Mouse (Mus musculus): ENCODE measurements around the gene Inpp4b.
"Not testable (repeated sequence)": the region's sequence is repeated elsewhere in the genome, so short reads cannot be mapped to it uniquely, and the experiment has no call there.

Gene Inpp4b

GRCm38 (mm10) chr8:81779440-81779839 is 437.1 kb downstream of the Inpp4b start:
- DNase-seq (ENCODE audit: low spot score): no peak

GRCm38 (mm10) chr8:81780166-81780565 is 437.8 kb downstream of the Inpp4b start:
- no peak for DNase-seq (ENCODE audit: low spot score)

DNA sequence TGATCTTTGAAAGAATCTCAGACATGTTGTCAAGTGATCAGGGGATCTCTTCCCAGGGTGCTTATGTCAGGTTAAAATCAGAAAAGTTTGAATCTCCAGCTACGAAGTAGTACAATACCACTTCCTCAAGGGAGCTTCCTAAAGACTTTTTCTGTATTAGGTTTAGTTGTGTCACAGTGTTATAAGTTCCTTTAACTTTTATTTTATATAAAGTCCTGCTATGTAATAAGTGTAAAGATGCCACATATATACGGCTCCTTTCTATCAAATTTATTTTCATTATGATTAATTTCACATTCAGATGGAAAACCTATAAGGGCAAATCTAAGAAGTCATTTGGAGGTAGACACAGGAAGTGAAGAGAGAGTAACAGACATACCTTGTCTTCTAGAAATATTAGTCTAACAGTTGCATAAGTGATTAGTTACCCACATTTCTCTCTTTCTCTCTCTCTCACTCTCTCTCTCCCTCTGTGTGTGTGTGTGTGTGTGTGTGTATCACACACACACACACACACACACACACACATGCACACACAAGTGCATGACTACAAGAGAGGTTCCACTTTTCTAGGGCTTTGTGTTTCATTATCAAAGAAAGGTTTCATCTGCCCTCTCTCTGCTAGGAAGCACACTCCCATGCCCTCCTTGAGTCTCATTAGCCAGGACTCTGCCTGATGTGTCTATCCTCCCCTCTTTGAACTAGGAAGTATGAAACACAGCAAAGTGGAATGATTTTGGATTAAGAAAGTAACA is 438.7 kb downstream of the Inpp4b start:
- DNase-seq (ENCODE audit: low spot score): no peak

DNA sequence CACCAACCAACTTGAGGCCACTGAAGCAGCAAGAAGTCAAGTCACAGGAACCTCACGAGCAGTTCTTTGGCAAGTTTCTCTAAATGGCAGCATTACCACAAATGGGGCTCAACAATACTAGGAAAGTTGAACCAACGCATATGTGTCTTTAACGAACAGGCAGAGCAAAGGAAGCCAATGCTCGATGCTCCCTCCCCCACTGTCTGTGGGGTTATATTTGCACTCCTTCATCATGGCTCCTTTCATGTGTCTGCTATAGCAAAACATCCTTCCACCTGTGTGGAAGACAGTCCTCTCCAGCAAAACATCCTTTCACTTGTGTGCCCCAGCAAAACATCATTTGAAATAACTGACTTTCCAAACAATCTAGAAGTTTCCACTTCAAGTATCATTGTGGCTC is 440.4 kb downstream of the Inpp4b start:
- DNase-seq (ENCODE audit: low spot score): no peak

- no peak for DNase-seq (ENCODE audit: low spot score)
Measured at GRCm38 (mm10) chr8:81784775-81785174, 442.4 kb downstream of the Inpp4b start.

DNA sequence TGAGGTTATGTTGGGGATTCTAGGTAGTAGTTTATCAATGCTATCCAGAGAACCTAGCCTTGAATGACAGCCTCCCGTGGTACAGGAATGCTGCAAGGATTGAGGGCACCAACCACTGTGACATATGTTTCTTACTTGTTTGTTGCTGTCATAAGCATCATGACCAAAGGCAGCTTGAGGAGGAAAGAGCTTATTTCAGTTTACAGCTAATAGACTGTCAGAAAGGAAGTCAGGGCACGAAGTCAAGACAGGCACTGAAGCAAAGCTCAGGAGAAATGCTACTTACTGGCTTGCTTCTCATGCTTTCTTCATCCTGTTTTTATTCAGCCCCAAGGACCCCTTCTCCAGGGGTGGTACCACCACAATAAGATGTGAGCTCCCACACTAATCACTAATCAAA is 446.1 kb downstream of the Inpp4b start:
- no peak for DNase-seq (ENCODE audit: low spot score)

DNA sequence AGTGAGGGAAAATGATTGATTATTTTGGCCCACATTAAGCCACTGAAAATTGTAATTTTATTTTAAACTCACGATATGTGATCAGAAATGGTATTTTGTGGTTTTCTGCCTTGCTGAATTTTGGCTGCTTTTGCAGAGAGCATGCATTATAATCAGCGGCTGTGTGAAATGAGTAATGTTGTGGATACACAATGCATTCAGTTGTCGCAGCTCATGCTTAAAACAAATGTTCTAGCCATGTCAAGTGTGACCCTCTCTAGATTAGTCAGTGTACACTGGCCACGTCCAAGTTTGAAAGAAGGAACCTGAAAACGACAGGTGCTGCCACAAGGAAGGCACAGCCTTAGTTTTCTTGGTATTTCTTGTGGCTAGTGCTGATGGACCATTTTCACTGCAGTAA is 450.3 kb downstream of the Inpp4b start:
- no peak for DNase-seq (ENCODE audit: low spot score)

GRCm38 (mm10) chr8:81798501-81798900 is 456.1 kb downstream of the Inpp4b start:
- DNase-seq (ENCODE audit: low spot score): no peak

GRCm38 (mm10) chr8:81800792-81801191 is 458.4 kb downstream of the Inpp4b start:
- DNase-seq (ENCODE audit: low spot score): no peak

DNA sequence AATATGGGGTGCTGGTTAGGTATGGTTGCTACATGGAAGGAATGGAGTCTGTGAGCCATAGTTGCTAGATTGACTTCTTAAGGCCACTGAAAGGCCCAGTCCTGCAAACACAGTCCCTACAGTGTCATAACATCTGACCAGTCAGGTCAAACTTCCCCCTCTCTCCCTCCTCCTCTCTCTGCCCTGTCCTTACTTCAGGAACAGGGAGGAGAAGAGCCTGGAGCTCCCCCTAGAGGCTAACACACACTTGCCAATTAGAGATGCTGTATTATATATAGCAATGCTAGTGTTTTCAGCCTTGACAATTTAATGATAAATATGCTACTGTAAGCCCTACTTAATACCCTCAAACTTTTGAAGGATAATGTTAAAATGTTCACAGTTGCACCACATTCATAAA is 464.4 kb downstream of the Inpp4b start:
- peak; percentile 34 for DNase-seq (ENCODE audit: low spot score)

DNA sequence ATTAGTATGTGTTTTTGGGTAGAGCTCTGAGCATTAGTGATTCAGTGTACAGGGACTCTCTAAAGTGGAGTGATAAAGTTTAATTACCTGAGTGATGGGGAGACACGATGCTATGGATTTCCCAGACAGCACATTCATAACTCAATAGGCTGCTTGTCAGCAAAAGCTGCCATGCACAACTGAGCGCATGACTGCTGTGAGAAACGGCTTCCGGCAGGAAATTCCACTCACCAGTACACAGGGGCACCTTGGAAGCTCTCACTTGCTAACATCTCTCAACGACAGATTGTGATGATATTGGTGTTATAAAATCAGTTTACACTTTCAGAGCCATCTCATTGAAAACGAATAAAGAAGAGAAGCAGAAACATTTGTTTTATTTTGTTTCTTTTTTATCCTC is 465.2 kb downstream of the Inpp4b start:
- DNase-seq (ENCODE audit: low spot score): no peak

DNA sequence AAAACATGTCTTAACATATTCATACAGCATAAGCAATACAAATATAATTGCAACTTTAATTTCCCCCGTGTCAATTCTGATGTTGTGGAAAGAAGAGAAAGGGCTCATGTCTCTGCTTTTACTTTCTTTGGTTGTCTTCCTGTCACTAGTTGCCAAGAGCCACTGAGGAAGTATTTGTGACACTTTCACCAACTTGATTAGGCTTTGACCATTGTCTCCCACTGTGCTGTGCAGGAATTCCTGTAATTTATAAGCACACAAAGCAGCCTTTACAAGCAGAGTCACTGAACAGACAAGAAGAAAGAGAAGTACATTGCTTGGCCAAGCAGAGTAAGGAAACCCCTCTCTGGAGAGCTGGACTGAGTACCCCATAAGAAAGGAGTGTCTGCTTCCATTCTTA is 466.1 kb downstream of the Inpp4b start:
- no peak for DNase-seq (ENCODE audit: low spot score)

- not testable (repeated sequence) for DNase-seq (ENCODE audit: low spot score)
Measured at GRCm38 (mm10) chr8:81809414-81809813, 467.1 kb downstream of the Inpp4b start.

GRCm38 (mm10) chr8:81812051-81812751 is 469.8 kb downstream of the Inpp4b start:
- DNase-seq (ENCODE audit: low spot score): no peak

DNA sequence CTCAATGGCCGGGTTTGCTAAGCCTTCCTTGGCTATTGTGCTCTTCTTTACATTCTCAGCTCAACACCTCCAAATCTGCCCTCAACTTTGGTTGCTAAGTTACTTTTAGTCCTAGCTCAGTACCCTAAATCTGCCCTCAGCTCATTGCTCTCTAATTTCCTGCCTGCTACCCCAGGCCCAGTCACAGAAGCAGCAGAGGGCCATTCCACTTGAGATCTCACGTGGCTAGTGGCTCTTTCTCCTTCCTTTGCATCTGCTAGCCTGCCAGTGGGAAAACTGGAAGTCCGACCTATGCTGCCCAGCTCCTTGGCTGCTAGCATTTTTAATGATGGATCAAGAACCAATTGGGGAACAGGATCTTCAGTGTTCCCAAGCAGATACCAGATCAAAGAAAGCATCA is 472.4 kb downstream of the Inpp4b start:
- no peak for DNase-seq (ENCODE audit: low spot score)

DNA sequence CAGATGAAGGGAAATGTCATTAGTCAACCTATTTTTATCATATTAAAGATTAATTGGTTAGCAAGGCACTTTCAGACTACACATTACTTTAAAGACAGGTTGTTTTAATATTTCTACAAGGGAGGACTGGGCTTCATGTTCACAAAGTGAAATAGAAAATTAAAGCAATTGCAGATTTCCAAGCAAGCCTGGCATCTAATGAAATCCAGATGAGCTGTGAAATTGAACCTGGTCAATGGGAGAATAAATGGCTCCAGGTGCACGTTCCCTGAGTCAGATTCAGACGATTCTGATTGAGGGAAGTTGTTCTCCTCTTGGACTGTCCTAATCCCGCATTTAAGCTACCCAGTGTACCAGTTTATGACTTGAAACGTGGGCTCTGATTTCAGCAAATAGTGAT is 473.2 kb downstream of the Inpp4b start:
- DNase-seq (ENCODE audit: low spot score): no peak

DNA sequence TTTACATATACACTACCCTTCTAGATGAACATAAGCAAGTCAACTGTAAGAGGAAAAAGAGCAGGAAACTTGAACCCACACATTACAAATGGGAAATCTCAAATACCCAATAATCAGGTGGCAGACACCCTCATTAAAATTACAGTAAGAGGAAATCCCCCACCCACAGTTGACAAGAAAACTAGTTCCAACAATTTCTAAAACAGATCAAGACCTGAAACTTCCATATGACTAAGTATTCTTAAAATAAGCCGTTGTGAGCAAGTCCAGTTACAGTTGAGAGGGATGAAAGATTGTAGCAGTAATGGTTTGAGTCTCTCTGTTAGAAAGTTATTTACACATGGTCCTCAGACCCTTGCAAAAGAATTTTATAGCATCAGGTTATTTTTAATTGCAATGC is 480.8 kb downstream of the Inpp4b start:
- DNase-seq (ENCODE audit: low spot score): no peak

DNA sequence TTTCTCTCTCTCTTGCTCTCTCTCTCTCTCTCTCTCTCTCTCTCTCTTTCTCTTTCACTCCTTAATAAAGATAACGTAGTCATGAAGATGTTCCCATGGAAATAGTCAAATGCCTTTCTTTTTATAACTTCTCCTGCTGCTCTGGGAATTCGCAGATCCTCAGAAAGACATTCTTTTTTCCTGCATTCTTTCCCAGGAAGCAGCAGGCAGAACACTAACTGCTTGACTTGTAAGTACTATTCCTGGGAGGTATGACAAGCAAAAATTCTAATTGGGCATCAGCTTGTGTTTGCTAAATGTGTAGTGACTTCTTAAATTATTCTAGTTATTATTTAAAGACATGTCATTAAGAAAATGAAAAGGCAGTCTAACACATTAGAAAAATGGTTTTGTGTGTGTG is 482.6 kb downstream of the Inpp4b start:
- no peak for DNase-seq (ENCODE audit: low spot score)

GRCm38 (mm10) chr8:81826406-81826805 is 484.1 kb downstream of the Inpp4b start:
- DNase-seq (ENCODE audit: low spot score): no peak

DNA sequence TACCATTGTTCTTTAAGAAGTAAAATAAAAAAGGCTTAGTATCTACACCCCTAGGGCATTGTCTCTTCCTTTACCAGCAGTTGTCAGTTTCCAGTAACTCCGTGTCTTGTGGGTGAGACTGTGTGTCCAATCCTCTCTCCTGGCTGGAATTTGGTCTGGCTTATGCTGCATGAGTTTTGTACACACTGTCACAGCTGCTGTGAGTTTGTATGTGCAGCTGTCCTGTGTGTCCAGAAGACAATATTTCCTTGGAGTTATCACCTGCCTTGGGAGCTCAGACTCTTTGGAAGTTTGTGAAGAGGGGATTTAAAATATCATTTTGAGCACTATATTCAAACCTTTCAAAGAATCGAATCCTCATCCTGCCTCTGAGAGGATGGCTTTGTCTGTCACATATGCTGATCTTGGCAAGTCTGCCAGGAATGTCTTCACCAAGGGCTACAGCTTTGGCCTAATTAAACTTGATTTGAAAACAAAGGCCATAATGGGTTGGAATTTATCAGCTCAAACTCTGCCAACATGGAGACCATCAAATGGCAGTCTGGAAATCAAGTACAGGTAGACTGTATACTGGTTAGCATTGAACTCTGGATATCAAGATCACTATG is 485.1 kb downstream of the Inpp4b start:
- no peak for DNase-seq (ENCODE audit: low spot score)

- no peak for DNase-seq (ENCODE audit: low spot score)
Measured at GRCm38 (mm10) chr8:81831430-81831829, 489.1 kb downstream of the Inpp4b start.

DNA sequence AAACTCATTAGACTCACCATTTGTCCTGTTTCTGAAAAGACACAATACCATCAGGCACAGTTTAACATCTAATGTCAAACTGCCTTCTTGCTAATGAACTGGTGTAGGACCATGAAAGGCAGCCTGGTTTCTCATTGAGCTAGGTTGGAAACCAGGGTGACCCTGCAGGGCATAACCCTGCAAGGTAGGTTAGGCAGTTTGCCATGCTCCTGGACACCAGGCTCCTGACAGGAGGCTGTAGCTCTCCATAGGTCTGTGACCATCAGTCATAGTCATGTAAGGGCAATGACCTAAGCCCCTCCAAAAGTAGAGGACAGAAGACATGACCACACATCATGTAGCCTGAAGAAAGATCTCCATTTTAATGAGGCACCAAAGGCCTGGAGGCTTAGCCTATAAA is 491.5 kb downstream of the Inpp4b start:
- no peak for DNase-seq (ENCODE audit: low spot score)

- DNase-seq (ENCODE audit: low spot score): no peak
Measured at GRCm38 (mm10) chr8:81840512-81840911, 498.2 kb downstream of the Inpp4b start.
